Mouse (Mus musculus) splenic B cell, adult 2 months (primary cell): ENCODE measurements at regions not wholly inside any gene's neighbourhood (a gene's known extent, or its start where the extent isn't known, plus 50 kb on each side); places are given as distances from the start of the nearest gene placed in this dataset.

Experiments
- DNase-seq: peaks from one replicate; pipeline ENCODE4 v3.0.0-alpha.2; 2011; ENCODE audit warnings: low read depth, low spot score
- H3K27me3 ChIP-seq: 2 replicates; pipeline ENCODE4 v1.6.1; 2012; ENCODE audit warnings: mild to moderate bottlenecking, low read length, moderate library complexity, mixed read lengths; ENCODE audit not compliant: control insufficient read depth, poor library complexity, insufficient read depth, severe bottlenecking
- H3K36me3 ChIP-seq: 2 replicates; pipeline ENCODE4 v1.6.1; 2012; ENCODE audit warnings: mild to moderate bottlenecking, low read length, moderate library complexity, mixed read lengths; ENCODE audit not compliant: control insufficient read depth, poor library complexity, insufficient read depth, severe bottlenecking

DNA sequence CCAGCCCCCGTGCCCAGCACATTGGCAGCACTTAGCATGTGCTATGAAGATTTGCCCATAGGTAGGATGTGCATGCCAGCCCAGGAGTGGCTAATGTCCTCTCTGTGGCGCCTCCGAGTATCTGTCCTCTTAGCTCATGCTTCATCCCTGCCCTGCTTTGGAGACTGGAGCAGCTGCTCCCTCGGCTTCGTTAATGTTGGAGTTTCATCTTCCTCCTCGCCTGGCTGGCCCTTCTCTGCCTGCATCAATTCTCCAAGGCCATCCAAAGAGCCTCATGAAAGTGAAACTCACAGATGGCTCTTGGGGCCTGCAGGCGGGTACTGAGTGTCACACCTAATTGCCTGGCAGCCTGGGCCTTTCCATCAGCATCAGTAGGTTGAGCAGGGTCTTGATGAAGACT lies 88.6 kb upstream of the Stx16 start:
- no peak for DNase-seq
- no peaks in the 10 kb centered on the region for H3K27me3 ChIP-seq
- no peaks in the 10 kb centered on the region for H3K36me3 ChIP-seq

DNA sequence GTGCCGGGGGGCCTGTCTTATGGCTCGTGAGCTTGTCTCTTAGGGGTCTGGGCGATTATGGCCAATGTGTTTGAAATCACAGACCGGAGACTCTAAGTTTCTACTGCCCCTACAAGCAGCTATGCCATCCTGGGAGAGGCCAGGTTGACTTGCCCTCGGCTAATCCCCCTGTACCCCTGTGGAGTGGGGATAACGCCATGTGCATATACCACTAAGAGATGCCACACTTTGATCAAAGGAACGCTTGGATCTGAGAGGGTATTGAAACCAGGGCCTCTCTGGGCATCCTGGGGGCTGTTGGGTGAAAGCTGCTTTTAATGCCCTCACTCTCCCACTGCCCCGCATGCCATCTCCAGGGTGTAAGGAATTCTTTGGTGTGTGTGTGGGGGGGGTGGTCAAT lies 88.2 kb upstream of the Stx16 start:
- no peaks in the 10 kb centered on the region for H3K36me3 ChIP-seq

GRCm38 (mm10) chr2:173988641-173989336 lies 87.3 kb upstream of the Stx16 start:
- no peak for DNase-seq
- no peaks in the 10 kb centered on the region for H3K27me3 ChIP-seq
- H3K36me3 ChIP-seq: no peaks in the 10 kb centered on the region

More for the DNA sequence above, 88.2 kb upstream of the Stx16 start:
- H3K27me3 ChIP-seq: no peaks in the 10 kb centered on the region
- no peak for DNase-seq

- DNase-seq: no peak
- no peaks in the 10 kb centered on the region for H3K36me3 ChIP-seq
- H3K27me3 ChIP-seq: no peaks in the 10 kb centered on the region
Observed at GRCm38 (mm10) chr2:173990664-173991063, 85.4 kb upstream of the Stx16 start.

DNA sequence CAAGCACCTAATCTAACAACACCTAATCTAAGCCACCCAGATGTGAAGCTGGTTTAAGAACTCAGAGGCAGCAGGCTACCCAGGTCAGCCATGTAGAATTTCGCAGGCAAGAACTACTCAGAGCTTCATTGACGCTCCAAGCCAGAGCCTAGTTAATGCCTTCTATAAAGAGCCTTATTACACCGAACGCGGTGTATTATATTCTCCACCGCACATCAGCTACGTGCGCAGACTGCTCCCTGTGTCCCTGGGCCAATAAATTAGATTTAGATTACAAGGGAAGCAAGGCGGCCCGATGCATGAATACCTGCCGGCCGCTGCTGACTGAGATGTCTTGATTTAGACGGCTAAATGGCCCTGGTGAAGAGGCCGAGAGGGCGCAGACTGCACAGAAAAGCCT lies 84.7 kb upstream of the Stx16 start:
- Histone ChIP-seq H3K36me3 (no peaks in the 10 kb centered on the region), H3K27me3 (no peaks in the 10 kb centered on the region)
- DNase-seq: no peak

DNA sequence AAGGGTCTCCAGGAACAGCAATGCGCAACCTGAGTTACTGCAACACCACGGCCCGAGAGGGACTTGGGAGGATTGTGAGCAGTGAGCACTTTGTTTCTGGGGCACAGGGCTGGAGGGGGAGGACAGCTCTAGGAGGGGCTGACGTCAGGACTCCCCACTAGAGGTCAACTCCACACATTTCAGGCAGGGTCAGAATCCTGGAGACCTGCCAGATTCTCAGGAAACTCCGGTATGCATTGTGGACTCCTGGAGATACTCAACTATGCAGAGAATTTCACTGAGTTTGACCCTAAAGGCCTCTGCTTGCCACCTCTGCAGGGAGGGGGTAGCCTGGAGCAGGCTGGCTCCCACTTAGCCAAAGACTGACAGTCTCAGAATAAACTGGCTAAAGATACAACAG lies 84.1 kb upstream of the Stx16 start:
- H3K36me3 ChIP-seq: no peaks in the 10 kb centered on the region
- DNase-seq: no peak

DNA sequence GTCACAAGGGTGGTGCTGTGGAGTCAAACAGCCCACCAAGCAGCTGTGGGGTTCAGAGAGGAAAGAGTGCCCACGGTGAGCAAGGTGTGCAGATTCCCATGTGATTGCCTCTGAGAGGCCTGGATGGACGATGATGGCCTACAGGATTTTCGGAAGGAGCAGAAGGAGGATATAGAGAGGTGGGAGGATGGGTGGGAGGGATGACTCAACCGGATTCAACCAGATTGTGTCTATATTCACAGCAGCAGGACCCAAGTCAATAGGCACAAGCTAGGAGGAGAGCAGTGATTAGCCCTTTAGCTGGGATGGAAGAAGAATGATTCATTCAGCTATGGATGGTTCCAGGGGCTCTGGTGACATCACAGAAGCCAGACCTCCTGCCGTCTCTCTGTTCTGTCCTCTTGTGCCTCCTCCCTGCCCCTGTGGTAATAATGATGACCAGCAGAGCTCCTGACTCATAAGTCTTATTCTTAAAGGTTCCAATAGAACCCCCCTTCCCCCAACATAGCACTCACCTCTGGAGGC lies 82.6 kb upstream of the Stx16 start:
- H3K27me3 ChIP-seq: no peaks in the 10 kb centered on the region
- DNase-seq: no peak
- H3K36me3 ChIP-seq: no peaks in the 10 kb centered on the region

More for the DNA sequence above, 84.1 kb upstream of the Stx16 start:
- H3K27me3 ChIP-seq: no peaks in the 10 kb centered on the region

- Histone ChIP-seq H3K27me3 (no peaks in the 10 kb centered on the region), H3K36me3 (no peaks in the 10 kb centered on the region)
- DNase-seq: no peak
Observed at GRCm38 (mm10) chr2:173994301-173995073, 81.6 kb upstream of the Stx16 start.

- DNase-seq: no peak
- H3K36me3 ChIP-seq: no peaks in the 10 kb centered on the region
- no peaks in the 10 kb centered on the region for H3K27me3 ChIP-seq
Observed at GRCm38 (mm10) chr2:174004666-174005065, 71.4 kb upstream of the Stx16 start.

GRCm38 (mm10) chr2:174007976-174008349 lies 68.1 kb upstream of the Stx16 start:
- Histone ChIP-seq H3K36me3 (no peaks in the 10 kb centered on the region), H3K27me3 (no peaks in the 10 kb centered on the region)
- DNase-seq: no peak

GRCm38 (mm10) chr2:174008350-174009218 lies 67.5 kb upstream of the Stx16 start:
- Histone ChIP-seq H3K27me3 (no peaks in the 10 kb centered on the region), H3K36me3 (no peaks in the 10 kb centered on the region)
- no peak for DNase-seq

- DNase-seq: no peak
- H3K27me3 ChIP-seq: no peaks in the 10 kb centered on the region
- no peaks in the 10 kb centered on the region for H3K36me3 ChIP-seq
Observed at GRCm38 (mm10) chr2:174010038-174010437, 66.1 kb upstream of the Stx16 start.

DNA sequence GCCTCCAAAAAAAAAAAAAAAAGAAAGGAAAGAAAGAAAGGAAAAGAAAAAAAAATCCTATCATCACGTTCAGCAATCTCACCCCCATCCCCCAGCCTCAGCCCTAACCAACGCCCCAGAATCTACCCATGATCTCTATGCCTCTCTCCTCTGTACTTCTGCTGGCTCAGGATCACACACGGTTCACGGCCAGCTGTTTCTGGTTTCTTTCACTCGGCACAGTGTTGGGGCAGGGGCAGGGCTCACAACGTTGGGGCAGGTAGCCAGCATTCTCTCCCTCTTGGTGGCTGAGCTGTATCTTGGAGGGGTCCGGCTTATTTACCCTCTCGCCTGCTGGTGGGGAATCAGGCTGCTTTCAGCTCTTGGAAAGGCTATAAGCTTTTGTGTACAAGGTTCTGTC lies 64.7 kb upstream of the Stx16 start:
- no peak for DNase-seq
- Histone ChIP-seq H3K27me3 (no peaks in the 10 kb centered on the region), H3K36me3 (no peaks in the 10 kb centered on the region)

- no peaks in the 10 kb centered on the region for H3K36me3 ChIP-seq
- no peak for DNase-seq
- no peaks in the 10 kb centered on the region for H3K27me3 ChIP-seq
Observed at GRCm38 (mm10) chr2:174014361-174014760, 61.7 kb upstream of the Stx16 start.

GRCm38 (mm10) chr2:174015283-174015682 lies 60.8 kb upstream of the Stx16 start:
- Histone ChIP-seq H3K36me3 (no peaks in the 10 kb centered on the region), H3K27me3 (no peaks in the 10 kb centered on the region)
- DNase-seq: no peak
